Mouse (Mus musculus): Measurements from ENCODE around the gene Cchcr1. TPM values are rescaled to one million over a fixed set of nuclear protein-coding genes. Genes with fewer than 3 reads are reported as not detected.

Cchcr1 gene
- polyA plus RNA-seq, 1 experiment from 2014 or later = 24.0 TPM

GRCm38 (mm10) chr17:35512916-35513626 lies 3.8 kb upstream of the Cchcr1 start:
- Histone ChIP-seq H3K27ac (ENCODE audit: low read length) (no peak overlapping the region), H3K9ac (ENCODE audit: low read length) (no peak overlapping the region), H3K4me2 (ENCODE audit: low read depth, low read length) (no peak overlapping the region), H3K4me3 (ENCODE audit: low read length) (no peak overlapping the region), H3K36me3 (ENCODE audit: control insufficient read depth, insufficient read depth, low read length) (peaks cover 4% of the 10 kb centered on the region), H3K9me3 (ENCODE audit: control insufficient read depth, low read length) (no peaks in the 10 kb centered on the region), H3K4me1 (replicated peaks; ENCODE audit: control insufficient read depth, insufficient read depth, low read length) (peaks cover 25% of the 10 kb centered on the region), H3K27me3 (ENCODE audit: control insufficient read depth, insufficient read depth, low read depth, low read length) (no peaks in the 10 kb centered on the region)
- no peak for ATAC-seq (ENCODE audit: low read depth)
- WGBS = 91% methylated on average over 7 of the region's 7 CpGs

DNA sequence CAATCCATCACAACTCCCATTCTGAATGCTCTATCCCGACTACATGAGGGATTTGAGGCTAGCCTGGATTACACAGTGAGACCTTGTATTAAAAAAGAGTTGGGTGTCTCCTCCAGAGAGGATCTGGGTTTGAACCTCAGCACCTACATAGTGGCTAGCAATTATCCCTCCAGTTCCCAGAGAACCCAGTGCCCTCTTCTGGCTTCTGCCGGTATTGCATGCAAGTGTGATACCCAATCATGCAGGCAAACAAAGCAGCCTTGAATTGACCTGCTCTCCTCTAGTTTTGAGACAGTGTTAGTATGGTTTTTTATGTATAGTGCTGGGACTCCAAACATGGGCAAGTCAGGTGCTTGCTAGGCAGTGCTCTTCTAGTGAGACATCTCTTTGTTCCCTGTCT lies 3.0 kb upstream of the Cchcr1 start:
- no peak overlapping the region for H3K9ac ChIP-seq (ENCODE audit: low read length)
- peaks cover 29% of the 10 kb centered on the region for H3K4me1 ChIP-seq (replicated peaks; ENCODE audit: control insufficient read depth, insufficient read depth, low read length)
- no peak for ATAC-seq (ENCODE audit: low read depth)
- no peak overlapping the region for H3K27ac ChIP-seq (ENCODE audit: low read length)
- H3K36me3 ChIP-seq (ENCODE audit: control insufficient read depth, insufficient read depth, low read length) = peaks cover 4% of the 10 kb centered on the region
- H3K27me3 ChIP-seq (ENCODE audit: control insufficient read depth, insufficient read depth, low read depth, low read length) = no peaks in the 10 kb centered on the region
- no peaks in the 10 kb centered on the region for H3K9me3 ChIP-seq (ENCODE audit: control insufficient read depth, low read length)
- no peak overlapping the region for H3K4me2 ChIP-seq (ENCODE audit: low read depth, low read length)
- peak overlapping the region; percentile 69; the same call in 1 of the 2 replicates for H3K4me3 ChIP-seq (ENCODE audit: low read length)
- 10% methylated on average over 2 of the region's 2 CpGs for WGBS

DNA sequence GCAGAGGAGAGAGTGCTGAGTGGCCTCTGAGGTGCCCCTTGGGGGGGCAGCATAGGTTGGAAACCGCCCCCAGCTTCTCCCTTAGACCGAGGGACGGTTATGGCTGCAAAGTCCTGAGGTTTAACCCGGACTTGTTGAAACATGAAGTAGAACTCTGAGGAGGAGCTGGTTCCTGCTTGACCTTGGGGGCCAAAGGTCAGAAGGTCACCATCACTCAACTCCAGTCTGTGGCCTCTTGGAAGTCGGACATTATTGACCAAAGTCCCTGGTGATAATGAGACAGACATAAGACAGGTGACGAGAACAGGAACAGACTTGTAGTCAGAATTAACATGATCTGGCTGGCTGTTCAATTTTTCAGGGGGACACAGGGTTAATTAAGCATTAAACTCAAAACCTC lies 2.1 kb upstream of the Cchcr1 start:
- peak overlapping the region; percentile 67 for H3K4me2 ChIP-seq (ENCODE audit: low read depth, low read length)
- no peaks in the 10 kb centered on the region for H3K9me3 ChIP-seq (ENCODE audit: control insufficient read depth, low read length)
- H3K9ac ChIP-seq (ENCODE audit: low read length) = peak overlapping the region; percentile 75
- H3K4me1 ChIP-seq (replicated peaks; ENCODE audit: control insufficient read depth, insufficient read depth, low read length) = peaks cover 29% of the 10 kb centered on the region
- ATAC-seq (ENCODE audit: low read depth) = no peak
- peaks cover 4% of the 10 kb centered on the region for H3K36me3 ChIP-seq (ENCODE audit: control insufficient read depth, insufficient read depth, low read length)
- peak overlapping the region; percentile 69 for H3K4me3 ChIP-seq (ENCODE audit: low read length)
- WGBS = 40% methylated on average over 6 of the region's 6 CpGs
- no peaks in the 10 kb centered on the region for H3K27me3 ChIP-seq (ENCODE audit: control insufficient read depth, insufficient read depth, low read depth, low read length)
- H3K27ac ChIP-seq (ENCODE audit: low read length) = no peak overlapping the region

DNA sequence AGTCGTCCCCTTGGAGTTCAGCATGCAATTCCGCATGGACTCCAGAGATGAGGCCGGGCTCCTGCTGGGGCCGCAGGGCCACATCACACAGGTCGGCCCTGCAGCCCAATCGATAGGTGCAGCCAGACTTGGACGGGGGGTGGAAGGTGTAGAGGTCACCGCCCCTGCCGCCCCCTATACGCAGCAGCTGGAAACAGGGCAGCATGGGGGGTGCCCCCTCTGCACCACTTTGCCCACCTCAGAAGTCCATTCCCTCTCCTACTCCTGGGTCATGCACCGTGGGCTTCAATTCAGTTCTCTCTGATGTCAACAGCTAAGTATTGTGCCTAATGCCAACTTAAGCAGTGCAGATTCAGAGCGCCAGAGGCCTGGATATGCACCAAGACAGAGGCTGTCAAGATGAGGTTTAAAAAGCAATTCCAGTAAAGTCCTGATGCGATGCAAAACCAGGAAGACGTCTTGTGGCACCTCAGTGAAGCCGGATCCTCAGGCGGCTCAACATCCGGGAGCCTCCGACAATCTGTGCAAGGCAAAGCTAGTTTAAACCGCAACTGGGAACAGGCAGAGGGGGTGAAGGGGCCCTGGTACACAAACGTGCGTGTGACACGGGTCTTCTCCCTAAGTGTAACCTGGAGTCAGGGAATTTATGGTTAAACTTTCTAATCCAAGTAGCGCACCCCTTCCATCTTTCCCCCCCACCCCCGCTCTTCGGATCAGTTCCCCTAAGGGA lies 824 bp upstream of the Cchcr1 start:
- peak overlapping the region; percentile 69 for H3K4me3 ChIP-seq (ENCODE audit: low read length)
- H3K9me3 ChIP-seq (ENCODE audit: control insufficient read depth, low read length) = no peaks in the 10 kb centered on the region
- H3K27me3 ChIP-seq (ENCODE audit: control insufficient read depth, insufficient read depth, low read depth, low read length) = no peaks in the 10 kb centered on the region
- H3K36me3 ChIP-seq (ENCODE audit: control insufficient read depth, insufficient read depth, low read length) = peaks cover 4% of the 10 kb centered on the region
- peak overlapping the region; percentile 75 for H3K9ac ChIP-seq (ENCODE audit: low read length)
- ATAC-seq (ENCODE audit: low read depth) = peak; percentile 9; the same call in 1 of the 2 replicates
- H3K4me2 ChIP-seq (ENCODE audit: low read depth, low read length) = peak overlapping the region; percentile 67
- peaks cover 29% of the 10 kb centered on the region for H3K4me1 ChIP-seq (replicated peaks; ENCODE audit: control insufficient read depth, insufficient read depth, low read length)
- H3K27ac ChIP-seq (ENCODE audit: low read length) = peak overlapping the region; percentile 49
- WGBS = 4% methylated on average over 25 of the region's 25 CpGs

DNA sequence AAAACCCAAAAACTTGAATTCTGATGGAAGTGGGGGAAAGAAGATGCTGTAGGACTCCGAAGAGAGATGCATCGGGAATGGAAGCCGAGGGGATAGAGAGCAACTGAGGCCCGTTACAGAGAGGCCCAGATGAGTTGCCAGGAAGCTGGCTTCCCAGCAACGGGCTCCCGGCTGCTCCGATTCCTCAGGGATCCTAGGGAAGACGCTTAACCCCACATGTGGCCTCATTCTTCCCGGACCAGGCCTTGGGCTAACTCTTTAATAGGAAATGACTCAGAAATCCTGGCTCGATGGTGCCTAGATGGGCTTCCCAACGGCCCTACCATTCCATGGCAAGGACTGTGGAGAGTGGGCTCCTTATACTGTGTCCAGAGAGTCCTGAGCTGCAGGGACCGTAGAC lies 626 bp downstream of the Cchcr1 start:
- Histone ChIP-seq H3K4me2 (ENCODE audit: low read depth, low read length) (peak overlapping the region; percentile 72), H3K4me3 (ENCODE audit: low read length) (peak overlapping the region; percentile 69), H3K9me3 (ENCODE audit: control insufficient read depth, low read length) (no peaks in the 10 kb centered on the region), H3K27ac (ENCODE audit: low read length) (peak overlapping the region; percentile 62), H3K4me1 (replicated peaks; ENCODE audit: control insufficient read depth, insufficient read depth, low read length) (peaks cover 29% of the 10 kb centered on the region), H3K36me3 (ENCODE audit: control insufficient read depth, insufficient read depth, low read length) (peaks cover 2% of the 10 kb centered on the region; the same call in 1 of the 2 replicates), H3K9ac (ENCODE audit: low read length) (peak overlapping the region; percentile 71), H3K27me3 (ENCODE audit: control insufficient read depth, insufficient read depth, low read depth, low read length) (no peaks in the 10 kb centered on the region)
- no peak for ATAC-seq (ENCODE audit: low read depth)
- 5% methylated on average over 12 of the region's 12 CpGs for WGBS

GRCm38 (mm10) chr17:35524354-35524753 lies 7.5 kb downstream of the Cchcr1 start:
- no peak for ATAC-seq (ENCODE audit: low read depth)
- no peaks in the 10 kb centered on the region for H3K9me3 ChIP-seq (ENCODE audit: control insufficient read depth, low read length)
- WGBS = 80% methylated on average over 9 of the region's 9 CpGs
- no peak overlapping the region for H3K4me3 ChIP-seq (ENCODE audit: low read length)
- no peak overlapping the region for H3K9ac ChIP-seq (ENCODE audit: low read length)
- H3K27me3 ChIP-seq (ENCODE audit: control insufficient read depth, insufficient read depth, low read depth, low read length) = no peaks in the 10 kb centered on the region
- H3K27ac ChIP-seq (ENCODE audit: low read length) = no peak overlapping the region
- no peak overlapping the region for H3K4me2 ChIP-seq (ENCODE audit: low read depth, low read length)
- H3K36me3 ChIP-seq (ENCODE audit: control insufficient read depth, insufficient read depth, low read length) = peaks cover 25% of the 10 kb centered on the region
- no peaks in the 10 kb centered on the region for H3K4me1 ChIP-seq (replicated peaks; ENCODE audit: control insufficient read depth, insufficient read depth, low read length)

DNA sequence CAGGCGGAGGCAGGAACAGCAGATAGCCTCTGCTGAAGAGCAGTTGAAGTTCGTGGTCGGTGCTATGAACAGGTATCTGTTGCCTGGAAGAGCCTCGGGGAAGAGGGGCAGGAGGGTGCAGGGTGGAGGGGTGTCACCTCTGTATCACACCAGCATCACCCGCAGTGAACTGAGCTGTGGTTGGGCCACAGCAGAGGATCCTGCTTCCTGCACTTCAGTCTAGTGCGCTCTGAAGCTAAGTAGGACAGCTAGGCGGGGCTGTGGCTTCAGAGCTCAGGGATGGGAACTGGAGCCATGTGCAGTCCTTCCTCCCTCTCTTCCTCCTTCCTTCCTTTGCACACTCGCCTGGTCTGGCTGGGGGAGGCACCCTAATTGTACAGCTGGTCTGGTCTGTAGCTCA lies 9.7 kb downstream of the Cchcr1 start:
- Histone ChIP-seq H3K36me3 (ENCODE audit: control insufficient read depth, insufficient read depth, low read length) (peaks cover 34% of the 10 kb centered on the region), H3K4me3 (ENCODE audit: low read length) (no peak overlapping the region), H3K4me2 (ENCODE audit: low read depth, low read length) (no peak overlapping the region), H3K27me3 (ENCODE audit: control insufficient read depth, insufficient read depth, low read depth, low read length) (no peaks in the 10 kb centered on the region), H3K9ac (ENCODE audit: low read length) (no peak overlapping the region; the same call in 1 of the 2 replicates), H3K4me1 (replicated peaks; ENCODE audit: control insufficient read depth, insufficient read depth, low read length) (no peaks in the 10 kb centered on the region), H3K27ac (ENCODE audit: low read length) (no peak overlapping the region), H3K9me3 (ENCODE audit: control insufficient read depth, low read length) (no peaks in the 10 kb centered on the region)
- ATAC-seq (ENCODE audit: low read depth) = no peak
- WGBS = 71% methylated on average over 8 of the region's 8 CpGs

DNA sequence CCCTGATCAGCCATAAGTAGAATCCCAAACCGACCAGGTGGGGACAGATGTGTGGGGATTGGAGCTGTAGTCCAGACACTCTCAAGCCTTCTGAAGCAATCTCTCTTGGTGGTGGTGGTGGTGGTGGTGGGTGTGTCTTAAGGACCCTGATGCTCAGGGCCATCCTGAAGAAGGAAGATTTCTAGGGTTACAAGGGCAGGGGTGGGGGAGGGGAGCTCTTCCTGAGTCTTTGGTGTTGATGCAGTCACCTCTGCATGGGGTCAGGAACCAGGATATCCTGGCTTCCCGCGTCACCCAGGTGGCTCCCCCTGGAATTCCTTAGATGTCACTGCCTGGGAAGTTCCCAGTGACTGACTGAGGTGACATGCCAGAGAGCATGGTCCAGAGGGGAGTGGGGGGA lies 15.5 kb downstream of the Cchcr1 start:
- Histone ChIP-seq H3K9ac (ENCODE audit: low read length) (no peak overlapping the region), H3K4me2 (ENCODE audit: low read depth, low read length) (no peak overlapping the region), H3K27me3 (ENCODE audit: control insufficient read depth, insufficient read depth, low read depth, low read length) (no peaks in the 10 kb centered on the region), H3K27ac (ENCODE audit: low read length) (no peak overlapping the region), H3K4me3 (ENCODE audit: low read length) (no peak overlapping the region), H3K9me3 (ENCODE audit: control insufficient read depth, low read length) (no peaks in the 10 kb centered on the region), H3K36me3 (ENCODE audit: control insufficient read depth, insufficient read depth, low read length) (peaks cover 22% of the 10 kb centered on the region), H3K4me1 (replicated peaks; ENCODE audit: control insufficient read depth, insufficient read depth, low read length) (peaks cover 4% of the 10 kb centered on the region; the same call in 1 of the 2 replicates)
- no peak for ATAC-seq (ENCODE audit: low read depth)
- 1% methylated on average over 3 of the region's 3 CpGs for WGBS

- Histone ChIP-seq H3K9ac (ENCODE audit: low read length) (no peak within 1 kb of the TSS), H3K9me3 (ENCODE audit: control insufficient read depth, low read length) (no peaks in the 10 kb centered on the region), H3K36me3 (ENCODE audit: control insufficient read depth, insufficient read depth, low read length) (peaks cover 20% of the 10 kb centered on the region), H3K4me1 (replicated peaks; ENCODE audit: control insufficient read depth, insufficient read depth, low read length) (peaks cover 4% of the 10 kb centered on the region; the same call in 1 of the 2 replicates), H3K4me2 (ENCODE audit: low read depth, low read length) (no peak within 1 kb of the TSS), H3K27ac (ENCODE audit: low read length) (no peak within 1 kb of the TSS), H3K4me3 (ENCODE audit: low read length) (no peak within 1 kb of the TSS), H3K27me3 (ENCODE audit: control insufficient read depth, insufficient read depth, low read depth, low read length) (no peaks in the 10 kb centered on the region)
- no peak for ATAC-seq (ENCODE audit: low read depth)
- WGBS = 21% methylated on average over 7 of the region's 7 CpGs
Observed at GRCm38 (mm10) chr17:35532901-35533300, 16.0 kb downstream of the Cchcr1 start, which contains the start of gene Psors1c2. Gene Psors1c2 (plus strand): TSS chr17:35533201.
